Mouse (Mus musculus) left cerebral cortex, postnatal 36 days (tissue): ENCODE data around the gene Sh2d1b2. TPM values are rescaled to one million over a fixed set of nuclear protein-coding genes. Genes with fewer than 3 reads are reported as not detected.
"Not testable (repeated sequence)": the region's sequence is repeated elsewhere in the genome, so short reads cannot be mapped to it uniquely, and the experiment has no call there.

Source experiments
- DNase-seq, 2 experiments: peaks; one replicate each; pipeline ENCODE4 v3.0.0; 2021 to 2022; ENCODE audit warnings: low spot score in 2 of 2, mixed read lengths in 1 of 2
- intact Hi-C: fragments of 180-260 bp; cut with DNase I; formaldehyde crosslinking; loops from one replicate; pipeline ENCODE4 v1.15.1; 2025
- total RNA-seq, 2 experiments: library from RNA; stranded (reverse); gene quantifications; 2 replicates each; pipeline ENCODE4 v1.2.3; 2021

The Sh2d1b2 gene
- total RNA-seq, result not detected

DNA sequence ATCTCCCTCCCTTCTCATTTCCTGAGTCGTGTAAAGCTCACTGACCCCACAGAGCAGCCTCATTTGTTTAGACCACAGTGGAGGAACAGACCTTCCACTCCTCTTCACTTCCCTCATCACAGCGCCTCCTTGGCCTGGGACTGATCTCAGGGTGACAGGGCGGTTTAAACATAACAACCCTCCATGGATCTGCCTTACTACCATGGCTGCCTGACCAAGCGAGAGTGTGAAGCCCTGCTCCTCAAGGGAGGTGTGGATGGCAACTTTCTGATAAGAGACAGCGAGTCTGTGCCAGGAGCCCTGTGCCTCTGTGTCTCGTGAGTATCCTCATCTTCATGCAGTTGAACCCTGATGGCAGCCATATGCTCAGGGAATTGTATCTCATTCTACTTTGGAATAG is at the start of gene Sh2d1b2:
Gene Sh2d1b2 (plus strand): TSS at position 62 of the 400 bp plus-strand sequence.
- intact Hi-C loops, DNase-seq: not testable (repeated sequence)

DNA sequence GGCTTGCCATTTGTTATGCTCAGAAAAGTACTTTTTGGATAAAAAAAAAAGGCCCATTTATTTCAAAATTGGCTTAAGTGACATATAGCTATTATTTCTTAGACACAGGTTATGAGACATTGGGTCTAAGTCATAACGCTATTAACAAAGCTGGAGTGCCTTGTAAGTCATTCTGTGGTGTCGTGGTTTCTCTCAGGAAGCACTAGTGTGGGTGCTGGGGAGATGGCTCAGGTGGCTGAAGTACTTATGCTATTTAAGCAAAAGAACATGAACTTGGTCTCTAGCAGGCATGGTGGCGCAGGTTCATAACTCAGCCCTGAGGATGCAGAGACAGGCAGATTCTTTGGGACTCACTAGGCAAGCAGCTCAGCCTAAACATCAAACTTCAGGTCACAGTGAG is 47.4 kb upstream of the Sh2d1b2 start:
- intact Hi-C loops, result no loop called here
- DNase-seq, result no peak

DNA sequence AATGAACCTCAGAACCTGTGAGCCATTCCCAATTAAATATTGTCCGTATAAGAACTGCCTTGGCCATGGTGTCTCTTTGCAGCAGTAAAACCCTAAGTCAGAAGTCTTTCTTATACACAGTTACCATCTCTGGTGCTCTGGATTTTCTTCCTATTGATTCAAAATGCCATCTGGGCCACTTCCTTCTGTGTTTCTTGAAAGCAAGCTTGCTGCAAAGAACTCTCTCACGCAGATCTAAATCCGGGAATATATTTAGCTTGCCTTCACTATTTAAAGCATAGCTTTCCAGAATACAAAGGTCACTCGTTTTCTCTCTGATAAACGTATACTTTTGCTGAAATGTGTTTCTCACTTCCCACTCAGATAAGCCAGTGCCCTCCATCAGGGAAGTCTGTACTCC is 46.0 kb upstream of the Sh2d1b2 start:
- intact Hi-C loops, result no loop called here
- DNase-seq, result peak; percentile 9 to 26

DNA sequence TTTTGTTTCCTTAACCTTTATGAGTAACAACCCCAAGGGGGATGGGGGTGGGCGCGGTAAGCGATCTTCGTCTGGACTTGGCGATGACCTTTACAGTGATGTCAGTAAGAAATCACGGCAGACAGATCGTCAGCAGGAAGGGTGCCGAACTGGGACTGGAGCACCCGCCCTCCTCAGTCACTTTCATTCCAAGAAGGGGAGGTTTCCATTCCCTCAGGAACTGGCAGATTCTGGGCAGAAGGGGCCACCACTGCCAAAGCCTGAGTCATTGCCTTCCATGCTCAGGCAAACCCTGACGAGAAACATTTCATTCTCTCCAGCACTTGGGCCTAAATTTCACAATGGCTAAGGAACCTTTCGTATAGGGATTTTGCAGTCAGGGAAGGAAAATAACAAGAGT is 43.9 kb upstream of the Sh2d1b2 start:
- intact Hi-C loops, result no loop called here
- peak; percentile 24 to 27 for DNase-seq

DNA sequence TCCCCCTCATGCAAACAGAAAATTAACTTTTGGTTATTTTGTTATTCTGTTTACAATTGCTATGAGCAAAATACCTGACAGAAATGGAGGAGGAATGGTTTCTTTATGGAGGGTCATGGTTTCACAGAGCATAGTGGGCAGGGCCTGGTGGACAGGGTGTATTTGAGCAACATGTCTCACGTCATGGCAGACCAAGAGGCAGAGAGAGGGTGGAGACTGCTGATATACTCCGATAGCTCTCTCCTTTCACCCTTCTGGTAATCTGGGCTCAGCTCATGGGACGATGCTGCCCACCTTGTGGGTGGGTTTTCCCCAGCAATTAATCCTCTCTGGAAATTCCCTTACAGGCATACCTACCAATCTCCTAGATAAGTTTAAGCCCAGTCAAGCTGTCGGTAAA is 42.3 kb upstream of the Sh2d1b2 start:
- DNase-seq, result no peak
- intact Hi-C loops, result no loop called here

DNA sequence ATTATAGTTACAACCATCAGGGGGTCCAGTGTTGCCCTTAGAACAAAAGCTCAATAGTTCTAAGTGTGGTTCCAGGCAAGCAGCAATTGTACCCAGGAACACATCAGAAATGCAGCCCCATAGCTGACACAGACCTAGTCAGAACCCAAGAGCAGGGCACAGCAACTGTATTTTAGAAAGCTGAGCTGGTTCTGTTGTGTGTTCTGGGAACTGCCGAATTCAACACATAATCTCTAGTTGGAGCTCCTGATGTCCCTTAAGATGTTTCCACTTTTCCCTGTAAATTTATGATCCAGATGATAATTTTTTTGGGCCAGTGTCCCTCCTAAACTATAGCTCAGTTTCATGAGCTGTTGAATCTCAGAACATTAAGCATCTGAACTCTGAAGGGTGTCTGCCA is 40.6 kb upstream of the Sh2d1b2 start:
- DNase-seq, result no peak
- intact Hi-C loops, result no loop called here

DNA sequence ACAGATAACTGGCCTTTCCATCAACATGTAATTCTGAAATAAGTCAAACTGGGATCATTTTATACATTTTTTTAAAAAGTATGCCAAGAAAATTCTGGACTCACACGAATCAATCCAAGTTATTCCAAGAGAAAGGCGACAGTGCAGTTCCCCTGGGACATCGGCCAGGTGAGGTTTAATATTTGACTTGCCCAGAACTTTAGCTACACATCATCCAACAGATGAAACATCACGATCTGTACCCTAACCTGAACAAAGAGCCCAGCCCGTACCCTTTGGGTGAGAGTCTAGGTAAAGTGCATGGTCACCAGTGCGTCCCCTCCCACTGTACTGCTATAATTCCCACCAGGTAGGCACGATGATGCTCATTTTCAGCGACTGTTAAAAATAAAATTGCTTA is 36.3 kb upstream of the Sh2d1b2 start:
- intact Hi-C loops, result no loop called here
- no peak for DNase-seq

DNA sequence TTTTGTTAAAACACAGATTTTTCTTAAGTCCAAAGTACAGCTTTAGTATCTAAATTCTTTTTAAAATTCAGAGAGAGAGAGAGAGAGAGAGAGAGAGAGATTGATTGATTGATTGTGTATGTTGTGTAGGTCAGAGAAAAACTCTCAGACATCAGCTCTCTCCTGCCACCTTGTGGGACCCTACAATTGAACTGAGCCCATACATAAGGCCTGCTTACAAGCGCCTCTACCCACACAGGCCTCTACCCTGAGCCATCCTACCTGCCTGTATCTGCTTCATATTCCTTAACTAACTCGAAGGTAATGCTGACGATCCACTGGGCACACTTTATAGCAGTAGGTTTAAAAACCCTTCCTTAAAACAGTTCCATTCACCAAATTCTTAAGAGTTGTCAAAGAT is 32.2 kb upstream of the Sh2d1b2 start:
- intact Hi-C loops, result no loop called here
- no peak for DNase-seq

DNA sequence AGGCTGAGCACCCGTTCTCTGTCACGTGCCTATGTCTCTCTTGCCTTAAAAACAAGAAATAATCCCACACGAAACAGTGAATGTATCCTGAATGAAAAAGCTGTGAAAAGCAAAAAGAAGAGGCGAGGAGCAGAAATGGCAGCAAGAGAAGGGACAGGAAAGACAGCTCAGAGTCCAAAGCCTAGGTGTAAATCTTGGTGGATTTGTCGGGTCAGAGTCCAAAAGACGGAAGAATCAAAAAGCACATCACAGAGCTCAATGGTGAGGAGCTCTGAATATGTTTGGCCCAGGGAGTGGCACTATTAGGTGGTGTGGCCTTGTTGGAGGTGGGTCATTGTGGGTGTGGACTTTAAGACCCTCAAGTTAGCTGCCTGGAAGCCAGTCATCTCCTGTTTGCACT is 26.2 kb upstream of the Sh2d1b2 start:
- intact Hi-C loops, result no loop called here
- DNase-seq, result no peak

DNA sequence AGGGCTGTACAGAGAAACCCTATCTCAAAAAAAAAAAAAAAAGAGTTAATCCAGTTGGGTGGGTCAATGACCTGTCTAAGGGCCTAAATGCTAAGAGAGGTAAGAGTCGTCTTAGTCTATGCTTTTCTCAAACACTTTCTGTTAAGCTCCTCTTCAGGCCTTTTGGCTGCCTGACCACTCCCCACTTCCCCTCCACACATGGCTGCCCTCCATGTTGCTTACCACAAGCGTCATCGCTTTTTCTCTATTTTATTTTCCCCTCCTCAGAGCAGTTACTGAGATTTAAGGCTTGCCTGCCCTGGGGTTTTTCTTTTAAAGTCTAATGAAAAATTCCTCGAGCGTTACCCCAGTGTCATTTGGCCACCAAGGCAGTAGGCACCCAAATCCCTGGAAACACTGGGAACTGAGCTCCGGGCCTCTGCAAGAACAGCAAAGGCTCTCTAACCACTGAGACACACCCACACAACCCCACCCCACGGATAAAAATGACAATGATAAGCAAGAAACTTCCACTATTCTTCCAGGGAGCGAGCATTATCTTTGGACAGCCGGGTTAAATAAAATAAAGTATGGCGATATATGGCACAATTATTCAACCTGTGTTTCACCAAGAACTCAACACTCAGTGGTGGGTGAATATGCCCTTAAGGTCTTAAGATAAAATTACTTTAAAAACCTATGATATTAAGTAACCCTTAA is 19.2 kb upstream of the Sh2d1b2 start:
- DNase-seq, result no peak

DNA sequence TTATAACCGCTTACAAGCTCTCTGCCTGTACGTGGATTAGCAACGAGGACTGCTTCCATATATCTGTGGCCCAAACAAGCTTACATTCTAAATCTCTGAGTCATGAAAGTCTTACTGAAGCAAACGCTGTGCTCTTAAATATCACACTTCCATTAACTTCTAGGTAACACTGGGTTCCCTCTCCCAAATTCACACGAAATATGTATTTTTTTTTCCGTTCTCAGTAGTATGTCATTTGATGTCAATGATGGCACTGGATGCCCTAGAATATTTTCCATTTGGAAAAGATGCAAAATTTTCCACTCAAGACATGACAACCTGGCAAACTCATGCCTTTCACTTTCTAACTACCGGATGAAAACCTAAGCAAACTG is 18.2 kb upstream of the Sh2d1b2 start:
- intact Hi-C loops, result no loop called here
- no peak for DNase-seq

More for the DNA sequence above, 19.2 kb upstream of the Sh2d1b2 start:
- intact Hi-C loops, result no loop called here

DNA sequence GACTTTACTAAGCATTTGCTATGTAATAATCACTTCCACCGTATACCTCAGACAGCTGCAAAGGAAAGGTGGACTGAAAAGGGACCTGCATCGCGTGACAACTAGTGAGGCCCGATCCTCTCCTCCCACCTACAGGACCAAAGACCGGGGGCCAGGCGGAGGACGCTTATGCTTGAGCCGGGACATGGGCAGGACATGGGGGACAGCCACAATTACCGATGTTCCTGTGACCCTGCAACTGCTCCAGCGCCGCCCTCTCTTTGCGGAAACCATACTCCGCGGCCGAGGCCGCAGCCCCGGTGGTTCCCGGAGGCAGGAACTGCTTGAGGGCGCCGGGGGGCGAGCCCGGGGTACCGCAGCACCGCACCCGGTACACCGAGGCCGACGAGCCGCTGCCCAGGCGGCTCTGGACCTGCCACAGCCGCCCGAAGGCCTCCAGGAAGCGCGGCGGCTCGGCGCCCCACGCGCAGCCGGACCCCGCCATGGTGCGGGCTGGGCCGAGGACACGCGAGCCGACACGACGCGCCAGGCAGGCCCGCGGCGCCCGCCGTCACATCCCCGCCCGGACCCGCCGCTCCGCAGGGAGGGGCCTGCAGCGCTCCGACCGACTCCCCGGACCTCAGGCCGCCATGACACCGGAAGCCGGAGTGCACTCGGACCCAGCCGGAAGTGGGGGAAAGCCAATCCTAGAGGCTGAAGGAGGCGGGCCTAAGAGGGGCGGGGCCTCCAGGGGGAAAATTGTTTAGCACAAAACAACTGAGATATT is 17.6 kb upstream of the Sh2d1b2 start, which contains the start of gene Uhmk1:
Gene Uhmk1 (minus strand): TSS at position 641 of the 766 bp plus-strand sequence.
- intact Hi-C loops, result loop anchor here (5.0 kb wide), 1 partner anchor 383 kb away; no protein-coding TSS in a partner anchor
- DNase-seq, result peak; percentile 86 to 91

DNA sequence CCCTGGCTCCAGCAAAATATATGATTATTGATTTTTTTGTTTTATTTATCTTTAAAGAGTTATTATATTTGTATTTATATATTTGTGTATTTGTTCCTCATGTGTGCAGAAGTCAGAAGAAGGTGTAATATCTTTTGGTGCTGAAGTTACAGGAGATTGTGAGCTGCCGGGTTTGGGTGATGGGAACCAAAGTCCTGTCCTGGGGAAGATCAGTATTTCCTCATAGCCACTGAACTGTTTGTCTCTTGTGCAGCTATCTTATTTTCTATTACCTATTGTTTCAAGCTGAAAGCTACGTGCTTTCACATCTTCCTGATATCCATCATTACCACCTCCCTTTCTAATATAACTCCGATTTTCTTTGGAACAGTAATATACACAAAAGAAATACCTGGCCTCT is 17.0 kb upstream of the Sh2d1b2 start:
- no peak for DNase-seq

DNA sequence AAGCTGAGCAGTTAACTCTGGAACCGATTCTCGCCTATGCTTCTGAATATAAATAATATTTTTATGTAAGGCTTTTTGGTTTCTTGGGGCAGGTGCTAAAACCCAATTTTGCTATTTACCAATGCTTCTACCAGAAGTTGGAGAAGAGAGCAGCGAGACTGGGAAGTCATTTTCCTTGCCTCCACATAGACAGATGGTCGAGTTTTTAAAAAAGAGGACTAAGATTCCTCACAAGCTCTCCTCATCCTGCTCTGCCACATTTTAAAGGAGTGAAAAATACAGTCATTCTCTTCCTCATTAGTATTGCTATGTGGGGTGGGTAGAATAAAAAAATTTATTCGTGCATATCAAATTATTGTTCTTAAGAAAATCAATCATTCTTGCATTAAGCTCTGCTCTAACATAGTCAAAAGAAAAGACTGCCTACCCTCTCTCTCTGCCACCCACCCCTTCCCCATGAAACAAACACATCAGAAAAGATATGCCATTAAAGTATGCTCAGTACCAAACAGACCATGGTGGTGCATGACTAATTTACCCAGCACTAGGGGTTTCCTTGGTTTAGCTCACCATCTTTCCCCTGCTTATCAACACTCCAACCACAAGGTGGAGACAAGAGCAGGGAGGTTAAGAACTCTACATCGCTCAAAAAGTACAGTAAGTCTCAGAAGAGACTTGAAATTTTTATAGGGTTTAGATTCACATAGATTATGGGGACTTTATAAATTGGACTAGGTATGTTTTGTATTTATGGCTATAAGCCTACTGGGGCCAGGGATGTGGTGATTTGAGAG is 14.3 kb upstream of the Sh2d1b2 start:
- intact Hi-C loops, result loop anchor here (5.0 kb wide), 1 partner anchor 386 kb away; no protein-coding TSS in a partner anchor
- DNase-seq, result no peak

More for the DNA sequence above, 17.0 kb upstream of the Sh2d1b2 start:
- intact Hi-C loops, result loop anchor here (5.0 kb wide), 1 partner anchor 383 kb away; no protein-coding TSS in a partner anchor

DNA sequence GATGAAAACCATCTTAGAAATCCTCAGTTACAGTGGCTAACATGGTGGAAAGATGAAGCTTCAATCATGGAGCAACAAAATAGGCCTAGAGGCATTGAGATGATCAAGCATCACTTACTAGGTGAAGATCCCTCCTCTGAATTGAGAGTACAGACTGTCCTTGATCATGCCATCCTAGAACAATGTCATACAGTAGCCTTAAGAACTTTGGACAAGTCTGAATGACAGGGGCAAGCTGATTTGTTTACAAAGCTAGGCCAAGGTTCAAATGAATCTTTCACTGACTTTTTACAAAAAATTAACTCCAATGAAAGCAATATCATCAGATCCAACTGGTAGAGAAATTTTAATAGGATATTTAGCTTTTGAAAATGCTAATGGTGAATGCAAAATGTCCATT is 12.2 kb upstream of the Sh2d1b2 start:
- intact Hi-C loops, result no loop called here
- DNase-seq, result no peak

DNA sequence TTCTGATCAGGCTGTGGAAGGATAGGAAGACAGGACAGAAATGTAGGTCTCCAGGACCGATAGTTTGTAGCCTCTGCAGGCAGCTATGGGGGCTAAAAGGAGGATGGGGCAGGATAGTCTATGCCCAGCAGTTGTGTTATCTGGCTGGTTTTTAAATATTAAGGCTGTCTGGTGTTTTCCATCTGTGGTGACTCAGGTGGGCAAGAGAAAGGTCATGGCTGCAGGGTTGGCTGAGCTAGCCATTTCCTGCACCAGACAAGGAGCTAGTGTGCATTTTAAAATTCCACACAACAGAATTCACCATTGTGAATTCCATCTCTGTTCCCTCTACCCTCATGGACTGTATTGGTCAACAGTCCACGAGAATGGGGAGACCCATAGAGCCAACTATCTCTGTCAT is 9.3 kb upstream of the Sh2d1b2 start:
- no peak for DNase-seq
- intact Hi-C loops, result no loop called here

DNA sequence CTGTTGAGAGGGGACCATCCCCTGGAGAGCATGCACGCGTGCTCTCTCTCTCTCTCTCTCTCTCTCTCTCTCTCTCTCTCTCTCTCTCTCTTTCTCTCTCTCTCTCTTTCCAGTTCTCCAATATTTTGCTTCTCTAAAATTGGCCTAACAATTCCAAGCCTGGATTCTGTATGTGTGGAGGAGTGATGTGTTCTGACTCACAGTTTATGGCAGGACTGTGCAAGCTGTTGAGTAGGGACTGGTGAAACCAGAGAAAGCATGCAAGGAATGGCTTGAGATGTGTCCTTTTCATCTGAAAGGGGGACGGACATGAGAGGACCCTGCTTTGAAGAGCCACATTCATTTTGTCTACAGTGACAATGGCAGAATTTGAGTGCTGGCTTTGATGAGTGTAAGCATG is 12.5 kb downstream of the Sh2d1b2 start:
- peak in 1 of 2 experiments; percentile 4 for DNase-seq
- intact Hi-C loops, result no loop called here

DNA sequence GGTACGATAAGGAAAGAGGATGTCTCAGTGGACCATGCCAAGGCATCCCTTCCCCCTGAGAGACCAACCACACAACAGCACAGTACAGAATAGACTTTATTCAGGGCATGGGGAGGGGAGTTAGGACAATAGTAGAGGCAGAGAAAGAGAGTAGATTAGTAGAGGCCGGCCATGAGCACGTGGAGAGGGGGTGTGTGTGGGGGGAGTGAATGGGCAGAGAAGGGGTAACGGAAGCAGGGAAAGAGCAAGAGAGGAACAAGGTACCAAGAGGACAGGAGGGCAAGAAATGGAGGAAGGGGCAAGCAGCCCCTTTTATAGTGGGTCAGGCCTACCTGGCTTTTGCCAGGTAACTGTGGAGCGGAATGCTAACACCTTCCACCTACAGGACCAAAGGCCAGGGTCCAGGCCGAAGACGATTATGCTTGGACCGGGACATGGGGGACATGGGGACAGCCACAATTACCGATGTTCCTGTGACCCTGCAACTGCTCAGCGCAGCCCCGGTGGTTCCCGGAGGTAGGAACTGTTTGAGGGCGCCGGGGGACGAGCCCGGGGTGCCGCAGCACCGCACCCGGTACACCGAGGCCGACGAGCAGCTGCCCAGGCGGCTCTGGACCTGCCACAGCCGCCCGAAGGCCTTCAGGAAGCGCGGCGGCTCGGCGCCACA is 22.5 kb downstream of the Sh2d1b2 start:
- intact Hi-C loops, result no loop called here
- no peak for DNase-seq

DNA sequence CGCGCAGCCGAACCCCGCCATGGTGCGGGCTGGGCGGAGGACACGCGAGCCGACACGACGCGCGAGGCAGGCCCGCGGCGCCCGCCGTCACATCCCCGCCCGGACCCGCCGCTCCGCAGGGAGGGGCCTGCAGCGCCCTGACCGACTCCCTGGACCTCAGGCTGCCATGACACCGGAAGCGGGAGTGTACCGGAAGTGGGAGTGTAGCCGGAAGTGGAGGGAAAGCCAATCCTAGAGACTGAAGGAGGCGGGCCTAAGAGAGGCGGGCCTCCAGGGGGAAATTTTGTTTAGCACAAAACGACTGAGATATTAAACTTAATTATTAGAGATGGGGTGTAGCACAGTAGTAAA is 23.0 kb downstream of the Sh2d1b2 start:
- peak; percentile 87 to 88 for DNase-seq

DNA sequence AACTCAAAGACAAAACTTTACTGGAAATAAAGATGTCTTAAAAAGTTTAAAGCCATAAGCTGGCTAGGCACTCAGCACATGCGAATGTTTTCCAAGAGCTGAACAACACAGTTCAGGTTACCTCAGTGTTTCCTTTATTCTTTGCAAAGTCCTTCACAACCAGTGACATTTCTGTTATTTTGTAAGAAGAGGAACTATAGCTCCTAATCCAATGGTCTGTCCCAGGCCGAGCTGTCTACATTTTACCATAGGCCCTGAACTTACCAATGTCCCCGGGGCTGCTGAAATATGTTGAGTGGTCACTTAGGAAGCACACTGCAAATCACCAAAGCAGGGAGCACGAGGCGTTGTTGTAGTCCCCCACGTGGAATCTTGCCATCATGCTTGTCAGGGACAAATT is 37.7 kb downstream of the Sh2d1b2 start:
- intact Hi-C loops, result no loop called here
- no peak for DNase-seq

More for the DNA sequence above, 23.0 kb downstream of the Sh2d1b2 start:
- intact Hi-C loops, result no loop called here
